Mouse (Mus musculus) kidney, embryonic 14.5 days (tissue): ENCODE measurements around the gene Gm7298. TPM values are rescaled to one million over a fixed set of nuclear protein-coding genes. Genes with fewer than 3 reads are reported as not detected.
"Not testable (repeated sequence)": the region's sequence is repeated elsewhere in the genome, so short reads cannot be mapped to it uniquely, and the experiment has no call there.

Experiments
- ATAC-seq: fragments of 200-750 bp; cut with Nextera tagmentation; 2 replicates; pipeline ENCODE4 v1.8.0; 2017; ENCODE audit warnings: moderate number of reproducible peaks, mild to moderate bottlenecking, moderate TSS enrichment, moderate library complexity; ENCODE audit not compliant: low FRiP score, low TSS enrichment
- H3K27ac ChIP-seq: fragments of 300-500 bp; sonication (generic); 2 replicates; pipeline ENCODE4 v1.5.1; 2014; ENCODE audit warnings: low read depth, mild to moderate bottlenecking, low read length, moderate library complexity, mixed read lengths
- H3K27me3 ChIP-seq: fragments of 300-500 bp; sonication (generic); 2 replicates; pipeline ENCODE4 v1.6.1; 2014; ENCODE audit warnings: mild to moderate bottlenecking, low read length; ENCODE audit not compliant: control insufficient read depth, insufficient read depth
- H3K36me3 ChIP-seq: fragments of 300-500 bp; sonication (generic); 2 replicates; pipeline ENCODE4 v1.6.1; 2014; ENCODE audit warnings: low read length, mixed read lengths; ENCODE audit not compliant: control insufficient read depth, insufficient read depth
- H3K4me1 ChIP-seq: fragments of 300-500 bp; sonication (generic); 2 replicates; pipeline ENCODE4 v1.6.1; 2014; ENCODE audit warnings: low read length, mixed read lengths; ENCODE audit not compliant: control insufficient read depth, insufficient read depth
- H3K4me2 ChIP-seq: fragments of 300-500 bp; sonication (generic); replicated peaks from 2 replicates; pipeline ENCODE4 v1.6.1; 2014; ENCODE audit warnings: low read depth, mild to moderate bottlenecking, low read length
- H3K4me3 ChIP-seq: fragments of 300-500 bp; sonication (generic); 2 replicates; pipeline ENCODE4 v1.5.1; 2014; ENCODE audit warnings: mild to moderate bottlenecking, low read length
- H3K9ac ChIP-seq: fragments of 300-500 bp; sonication (generic); 2 replicates; pipeline ENCODE4 v1.6.1; 2014; ENCODE audit warnings: low read depth, mild to moderate bottlenecking, low read length, moderate library complexity
- H3K9me3 ChIP-seq: fragments of 300-500 bp; sonication (generic); 2 replicates; pipeline ENCODE4 v1.6.1; 2016; ENCODE audit warnings: low read length; ENCODE audit not compliant: control insufficient read depth
- WGBS: fragments of 180-500 bp; shearing (Covaris S2); extraction: QIAGEN DNeasy Blood & Tissue Kit; methylation state at CpG from one replicate; pipeline ENCODE4 v1.1.7; 2014; 5-methylcytosine and 5-hydroxymethylcytosine counted together
- polyA plus RNA-seq: library from polyadenylated mRNA; unstranded; fragments of >200 nt; fragmentation: Nextera tagmentation; extraction: Ambion mirVana; gene quantifications from 2 replicates; pipeline ENCODE4 v1.2.1, GENCODE M21; 2014

Gene Gm7298
- not detected in 2 replicates for polyA plus RNA-seq

DNA sequence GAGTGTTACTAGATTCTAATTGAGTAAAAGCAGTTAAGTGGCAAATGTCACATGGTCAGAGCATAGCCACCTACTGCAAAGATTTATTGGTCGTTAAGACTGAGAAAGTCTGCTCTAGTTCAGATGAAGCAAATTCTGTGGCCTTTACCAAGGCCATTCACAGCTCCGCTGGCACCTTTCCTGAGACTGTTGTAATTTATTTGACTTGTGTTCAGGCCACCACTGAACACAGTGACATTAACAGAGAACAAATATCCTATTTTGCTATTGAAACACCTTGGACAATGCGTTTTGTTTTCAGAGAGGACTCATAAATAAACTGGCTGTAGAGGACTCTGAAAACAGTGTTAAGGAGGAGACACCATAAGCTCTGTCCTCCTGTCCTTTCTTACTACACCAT lies at the start of gene Gm7298:
TSS of gene Gm7298 (plus strand) at position 301 of the 400 bp plus-strand sequence.
- no peaks in the 10 kb centered on the region for H3K9me3 ChIP-seq
- 45% methylated on average over 3 of the region's 3 CpGs for WGBS
- H3K27ac ChIP-seq, result no peak within 1 kb of the TSS
- H3K27me3 ChIP-seq, result no peaks in the 10 kb centered on the region
- no peak for ATAC-seq
- H3K4me2 ChIP-seq, result no peak within 1 kb of the TSS
- no peak within 1 kb of the TSS for H3K9ac ChIP-seq
- no peak within 1 kb of the TSS for H3K4me3 ChIP-seq
- no peaks in the 10 kb centered on the region for H3K36me3 ChIP-seq
- no peaks in the 10 kb centered on the region for H3K4me1 ChIP-seq

DNA sequence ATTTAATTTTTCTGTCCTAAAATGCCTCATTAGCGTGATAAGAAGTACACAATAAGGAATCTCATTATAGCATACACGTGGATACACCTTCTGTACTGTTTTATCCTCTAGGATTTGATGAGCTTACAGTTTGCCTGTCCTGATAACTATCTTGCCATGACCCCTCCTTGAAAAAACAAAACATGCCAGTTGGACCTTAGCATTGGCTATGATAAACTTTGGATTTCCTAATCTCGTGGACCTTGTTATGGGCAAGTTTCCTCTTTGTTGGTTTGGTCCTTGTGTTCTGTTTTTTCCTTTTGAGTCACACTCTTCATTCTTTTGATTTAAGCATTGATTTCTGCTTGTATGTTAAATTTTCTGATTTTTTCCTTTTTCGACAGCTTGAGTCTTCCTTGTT lies 95.3 kb downstream of the Gm7298 start:
- 83% methylated on average over 4 of the region's 4 CpGs for WGBS
- no peak for ATAC-seq
- H3K4me2 ChIP-seq, result no peak overlapping the region
- H3K36me3 ChIP-seq, result no peaks in the 10 kb centered on the region
- no peaks in the 10 kb centered on the region for H3K9me3 ChIP-seq
- no peak overlapping the region for H3K9ac ChIP-seq
- no peak overlapping the region for H3K27ac ChIP-seq
- no peaks in the 10 kb centered on the region for H3K27me3 ChIP-seq
- no peak overlapping the region for H3K4me3 ChIP-seq
- no peaks in the 10 kb centered on the region for H3K4me1 ChIP-seq

DNA sequence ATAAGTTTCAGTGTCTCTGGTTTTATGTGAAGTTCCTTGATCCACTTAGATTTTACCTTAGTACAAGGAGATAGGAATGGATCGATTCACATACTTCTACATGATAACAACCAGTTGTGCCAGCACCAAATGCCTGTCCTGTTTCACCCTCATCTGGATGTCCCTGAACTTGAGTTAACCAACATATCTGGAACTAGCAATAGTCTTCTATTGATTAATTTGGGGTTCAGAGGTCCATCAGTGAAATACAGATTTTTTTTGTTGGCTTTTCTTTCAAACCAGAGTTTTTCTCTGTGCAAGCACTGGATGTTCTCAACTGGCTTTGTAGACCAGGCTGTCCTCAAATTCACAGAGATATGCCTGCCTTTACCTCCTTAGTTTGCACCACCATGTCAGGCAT lies 103.6 kb downstream of the Gm7298 start:
- no peak for ATAC-seq
- H3K4me3 ChIP-seq, result no peak overlapping the region
- H3K9ac ChIP-seq, result no peak overlapping the region
- WGBS, result 80% methylated on average over 1 of the region's 1 CpGs
- no peak overlapping the region for H3K4me2 ChIP-seq
- H3K27ac ChIP-seq, result no peak overlapping the region
- no peaks in the 10 kb centered on the region for H3K27me3 ChIP-seq
- no peaks in the 10 kb centered on the region for H3K36me3 ChIP-seq
- no peaks in the 10 kb centered on the region for H3K4me1 ChIP-seq
- H3K9me3 ChIP-seq, result no peaks in the 10 kb centered on the region

DNA sequence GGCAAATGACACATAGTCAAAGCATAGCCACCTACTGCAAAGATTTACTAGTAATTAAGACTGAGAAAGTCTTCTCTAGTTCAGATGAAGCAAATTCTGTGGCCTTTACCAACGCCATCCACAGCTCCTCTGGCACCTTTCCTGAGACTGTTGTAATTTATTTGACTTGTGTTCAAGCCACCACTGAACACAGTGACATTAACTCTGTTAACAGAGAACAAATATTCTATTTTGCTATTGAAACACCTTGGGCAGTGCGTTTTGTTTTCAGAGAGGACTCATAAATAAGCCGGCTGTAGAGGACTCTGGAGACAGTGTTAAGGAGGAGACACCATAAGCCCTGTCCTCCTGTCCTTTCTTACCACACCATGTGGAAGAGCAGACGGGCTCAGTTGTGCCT lies 105.5 kb downstream of the Gm7298 start, which contains the start of gene Mug1:
TSS of gene Mug1 (plus strand) at position 271 of the 400 bp plus-strand sequence.
- ATAC-seq, H3K9ac ChIP-seq, H3K36me3 ChIP-seq, H3K4me2 ChIP-seq, H3K27me3 ChIP-seq, H3K9me3 ChIP-seq, H3K4me1 ChIP-seq, H3K4me3 ChIP-seq, H3K27ac ChIP-seq: not testable (repeated sequence)
- WGBS, result 72% methylated on average over 4 of the region's 4 CpGs

Other genes starting within 250 kb of the Gm7298 start
- gene A2m, start 97.6 kb upstream of the Gm7298 start, polyA plus RNA-seq, result 0.11 and 0.46 TPM in 2 replicates
- gene Mug1, start 105.6 kb downstream of the Gm7298 start, polyA plus RNA-seq, result not detected in 2 replicates